Mouse (Mus musculus) thymus, postnatal 10 days (tissue): Measurements from ENCODE around the gene Hoxa4.

ENCODE experiments used
- DNase-seq, 2 experiments: peaks; one replicate each; pipeline ENCODE4 v3.0.0; 2021; ENCODE audit warnings: low spot score in 2 of 2

Hoxa4 gene

GRCm38 (mm10) chr6:52152226-52153193, 39.0 kb downstream of the Hoxa4 start:
- no peak for DNase-seq

GRCm38 (mm10) chr6:52151571-52151970, 40.0 kb downstream of the Hoxa4 start:
- DNase-seq = no peak

- DNase-seq = no peak
Measured at GRCm38 (mm10) chr6:52150401-52150966, 41.1 kb downstream of the Hoxa4 start.
